Mouse (Mus musculus): ENCODE data around the gene Rcc2. TPM values are rescaled to one million over a fixed set of nuclear protein-coding genes. Genes with fewer than 3 reads are reported as not detected.
A peak's percentile ranks its signal among the peaks of the same experiment; 100 is the strongest.

Gene Rcc2
- polyA plus RNA-seq, 1 experiment from 2014 or later: 16.1 TPM

DNA sequence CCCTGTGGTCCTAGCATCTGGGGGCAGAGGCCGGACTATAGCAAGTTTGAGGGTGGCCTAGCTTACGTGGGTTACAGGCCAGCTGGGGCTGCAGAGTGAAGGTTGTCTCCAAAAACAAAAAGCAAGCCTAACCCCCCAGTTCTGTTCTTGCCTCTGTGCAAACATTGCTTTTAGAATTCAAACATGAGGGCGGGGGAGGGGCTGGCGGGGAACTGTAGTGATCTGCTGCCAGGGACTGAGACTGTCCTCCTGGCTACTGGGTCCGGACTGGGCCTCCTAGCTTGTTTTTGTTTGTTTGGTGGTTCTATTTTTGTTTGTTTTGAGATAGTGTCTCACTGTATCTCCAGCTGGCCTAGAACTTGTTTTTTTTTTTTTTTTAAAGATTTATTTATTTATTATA, 14.2 kb downstream of the Rcc2 start:
- Histone ChIP-seq H3K9ac (ENCODE audit: low read length) (no peak overlapping the region), H3K9me3 (ENCODE audit: control insufficient read depth, low read length) (no peaks in the 10 kb centered on the region), H3K36me3 (ENCODE audit: control insufficient read depth, insufficient read depth, low read length) (peaks cover 98% of the 10 kb centered on the region), H3K4me2 (ENCODE audit: low read length) (0 out of 2 replicates have a peak overlapping the region, but pooled peaks have one; percentile 6), H3K27me3 (ENCODE audit: control insufficient read depth, insufficient read depth, low read length) (no peaks in the 10 kb centered on the region), H3K4me1 (ENCODE audit: control insufficient read depth in 2 of 2, insufficient read depth in 2 of 2, low read length in 2 of 2) (peaks cover 5 to 12% of the 10 kb centered on the region in 2 experiments), H3K4me3 (ENCODE audit: control insufficient read depth in 1 of 2, insufficient read depth in 1 of 2, low read depth in 1 of 2, low read length in 2 of 2) (no peak overlapping the region), H3K27ac (replicated peaks in 1 of 2; ENCODE audit: control insufficient read depth in 1 of 2, insufficient read depth in 1 of 2, low read depth in 2 of 2, low read length in 2 of 2) (peak overlapping the region; percentile 35 to 43; a peak in 2 of 4 replicates)
- no peak for ATAC-seq (ENCODE audit: insufficient number of reproducible peaks, insufficient read depth, low FRiP score, low read depth)
- WGBS: 87% methylated on average over 5 of the region's 5 CpGs

DNA sequence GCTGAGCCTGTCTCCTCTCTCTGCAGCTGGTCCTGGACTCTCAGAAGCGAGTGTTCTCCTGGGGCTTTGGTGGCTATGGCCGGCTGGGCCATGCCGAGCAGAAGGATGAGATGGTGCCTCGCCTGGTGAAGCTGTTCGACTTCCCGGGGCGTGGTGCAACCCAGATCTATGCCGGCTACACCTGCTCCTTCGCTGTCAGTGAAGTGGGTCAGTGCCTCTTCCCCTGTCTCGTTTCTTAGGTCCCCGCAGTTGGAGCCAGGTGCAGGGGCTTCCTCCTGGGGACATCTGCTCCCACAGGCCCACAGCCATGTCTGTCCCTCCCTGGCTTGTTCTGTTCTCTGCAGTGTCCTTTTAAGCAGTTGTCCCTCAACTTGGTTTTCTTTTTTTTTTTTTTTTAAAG, 16.7 kb downstream of the Rcc2 start:
- peaks cover 98% of the 10 kb centered on the region for H3K36me3 ChIP-seq (ENCODE audit: control insufficient read depth, insufficient read depth, low read length)
- H3K27ac ChIP-seq (replicated peaks in 1 of 2; ENCODE audit: control insufficient read depth in 1 of 2, insufficient read depth in 1 of 2, low read depth in 2 of 2, low read length in 2 of 2): no peak overlapping the region
- 93% methylated on average over 11 of the region's 11 CpGs for whole genome bisulfite sequencing
- H3K4me2 ChIP-seq (ENCODE audit: low read length): no peak overlapping the region
- H3K4me1 ChIP-seq (ENCODE audit: control insufficient read depth in 2 of 2, insufficient read depth in 2 of 2, low read length in 2 of 2): peaks cover 5 to 21% of the 10 kb centered on the region in 2 experiments
- no peaks in the 10 kb centered on the region for H3K9me3 ChIP-seq (ENCODE audit: control insufficient read depth, low read length)
- ATAC-seq (ENCODE audit: insufficient number of reproducible peaks, insufficient read depth, low FRiP score, low read depth): no peak
- no peaks in the 10 kb centered on the region for H3K27me3 ChIP-seq (ENCODE audit: control insufficient read depth, insufficient read depth, low read length)
- H3K9ac ChIP-seq (ENCODE audit: low read length): no peak overlapping the region
- H3K4me3 ChIP-seq (ENCODE audit: control insufficient read depth in 1 of 2, insufficient read depth in 1 of 2, low read depth in 1 of 2, low read length in 2 of 2): no peak overlapping the region

DNA sequence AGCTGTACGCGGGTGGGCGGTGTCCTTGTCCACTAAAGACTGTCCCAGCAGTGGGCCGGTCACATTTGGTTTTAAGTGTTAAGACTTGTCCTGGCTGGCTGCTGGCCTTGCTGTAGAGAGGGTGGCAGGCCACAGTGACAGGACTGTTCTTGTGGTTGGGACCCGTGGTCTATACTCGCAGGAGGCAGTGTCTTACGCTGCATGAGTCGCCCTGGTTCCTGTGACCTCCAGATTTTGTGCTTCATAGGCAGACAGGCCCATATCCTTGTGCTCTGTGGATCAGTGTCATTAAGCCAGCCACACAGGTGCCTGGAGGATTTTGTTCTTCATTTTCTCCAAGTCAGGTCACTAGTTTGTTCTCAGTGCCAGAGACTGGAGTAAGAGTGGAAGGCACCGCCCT, 18.1 kb downstream of the Rcc2 start:
- peaks cover 5 to 19% of the 10 kb centered on the region in 2 experiments for H3K4me1 ChIP-seq (ENCODE audit: control insufficient read depth in 2 of 2, insufficient read depth in 2 of 2, low read length in 2 of 2)
- no peak overlapping the region for H3K9ac ChIP-seq (ENCODE audit: low read length)
- no peak overlapping the region for H3K4me3 ChIP-seq (ENCODE audit: control insufficient read depth in 1 of 2, insufficient read depth in 1 of 2, low read depth in 1 of 2, low read length in 2 of 2)
- ATAC-seq (ENCODE audit: insufficient number of reproducible peaks, insufficient read depth, low FRiP score, low read depth): no peak
- H3K36me3 ChIP-seq (ENCODE audit: control insufficient read depth, insufficient read depth, low read length): peaks cover 98% of the 10 kb centered on the region
- WGBS: 97% methylated on average over 9 of the region's 9 CpGs
- no peaks in the 10 kb centered on the region for H3K27me3 ChIP-seq (ENCODE audit: control insufficient read depth, insufficient read depth, low read length)
- H3K9me3 ChIP-seq (ENCODE audit: control insufficient read depth, low read length): no peaks in the 10 kb centered on the region
- no peak overlapping the region for H3K27ac ChIP-seq (replicated peaks in 1 of 2; ENCODE audit: control insufficient read depth in 1 of 2, insufficient read depth in 1 of 2, low read depth in 2 of 2, low read length in 2 of 2)
- no peak overlapping the region for H3K4me2 ChIP-seq (ENCODE audit: low read length)

DNA sequence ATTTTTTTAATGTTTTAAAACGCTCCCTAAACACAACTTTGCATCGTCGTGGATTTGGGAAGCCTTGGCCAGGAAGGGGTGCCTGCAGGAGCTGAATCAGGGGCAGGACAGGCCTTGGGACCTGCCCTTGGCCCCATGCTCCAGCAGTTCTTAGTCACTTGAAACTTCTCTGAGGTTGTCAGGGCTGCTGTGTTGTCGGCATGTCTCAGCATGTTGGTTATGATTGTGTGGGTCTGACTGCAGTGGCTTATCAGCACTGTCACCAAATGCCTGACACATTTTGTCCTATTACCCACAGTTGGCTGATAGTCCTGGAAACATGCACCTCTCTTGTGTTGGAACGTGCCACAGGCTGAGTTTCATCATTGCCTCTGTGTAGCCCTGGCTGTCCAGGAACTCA, 19.8 kb downstream of the Rcc2 start:
- Histone ChIP-seq H3K4me2 (ENCODE audit: low read length) (no peak overlapping the region), H3K4me3 (ENCODE audit: control insufficient read depth in 1 of 2, insufficient read depth in 1 of 2, low read depth in 1 of 2, low read length in 2 of 2) (no peak overlapping the region), H3K9me3 (ENCODE audit: control insufficient read depth, low read length) (no peaks in the 10 kb centered on the region), H3K27ac (replicated peaks in 1 of 2; ENCODE audit: control insufficient read depth in 1 of 2, insufficient read depth in 1 of 2, low read depth in 2 of 2, low read length in 2 of 2) (0 out of 4 replicates have a peak overlapping the region, but pooled peaks of 1 of the 2 experiments have one; percentile 37), H3K27me3 (ENCODE audit: control insufficient read depth, insufficient read depth, low read length) (no peaks in the 10 kb centered on the region), H3K36me3 (ENCODE audit: control insufficient read depth, insufficient read depth, low read length) (peaks cover 83% of the 10 kb centered on the region), H3K4me1 (ENCODE audit: control insufficient read depth in 2 of 2, insufficient read depth in 2 of 2, low read length in 2 of 2) (peaks cover 0 to 9% of the 10 kb centered on the region in 2 experiments; a peak in 1 of 4 replicates), H3K9ac (ENCODE audit: low read length) (no peak overlapping the region)
- no peak for ATAC-seq (ENCODE audit: insufficient number of reproducible peaks, insufficient read depth, low FRiP score, low read depth)
- WGBS: 56% methylated on average over 5 of the region's 5 CpGs

DNA sequence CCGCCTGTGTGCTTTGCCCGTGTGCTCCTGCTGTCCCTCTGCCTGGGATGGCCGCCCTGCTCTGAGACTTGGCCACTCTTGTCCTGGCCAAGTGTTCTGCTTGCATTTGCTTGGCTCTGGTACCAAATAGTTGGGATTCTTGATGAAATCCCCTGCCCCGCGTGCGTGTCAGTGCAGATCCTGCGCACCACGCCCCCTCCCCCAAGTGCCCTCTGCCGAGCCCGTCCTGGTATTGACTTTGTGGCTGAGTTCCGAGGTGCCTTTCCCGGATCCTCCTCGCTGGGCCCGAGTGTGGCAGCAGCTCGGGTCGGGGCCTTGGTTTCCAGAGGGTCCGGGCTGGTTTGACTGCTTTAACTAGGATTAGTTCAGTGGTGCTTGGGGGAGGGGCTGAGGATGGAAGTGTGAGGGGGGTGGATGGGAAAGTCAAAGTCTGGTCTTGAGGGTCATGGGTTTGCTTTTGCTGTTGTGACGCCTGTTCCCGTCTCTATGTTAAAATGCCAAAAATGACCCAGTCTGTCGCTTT, 21.7 kb downstream of the Rcc2 start:
- Histone ChIP-seq H3K9me3 (ENCODE audit: control insufficient read depth, low read length) (no peaks in the 10 kb centered on the region), H3K27ac (replicated peaks in 1 of 2; ENCODE audit: control insufficient read depth in 1 of 2, insufficient read depth in 1 of 2, low read depth in 2 of 2, low read length in 2 of 2) (no peak overlapping the region), H3K4me1 (ENCODE audit: control insufficient read depth in 2 of 2, insufficient read depth in 2 of 2, low read length in 2 of 2) (peaks cover 0 to 9% of the 10 kb centered on the region in 2 experiments; a peak in 1 of 4 replicates), H3K4me2 (ENCODE audit: low read length) (no peak overlapping the region), H3K4me3 (ENCODE audit: control insufficient read depth in 1 of 2, insufficient read depth in 1 of 2, low read depth in 1 of 2, low read length in 2 of 2) (no peak overlapping the region), H3K36me3 (ENCODE audit: control insufficient read depth, insufficient read depth, low read length) (peaks cover 63% of the 10 kb centered on the region), H3K27me3 (ENCODE audit: control insufficient read depth, insufficient read depth, low read length) (no peaks in the 10 kb centered on the region), H3K9ac (ENCODE audit: low read length) (no peak overlapping the region)
- no peak for ATAC-seq (ENCODE audit: insufficient number of reproducible peaks, insufficient read depth, low FRiP score, low read depth)
- 84% methylated on average over 20 of the region's 20 CpGs for WGBS

DNA sequence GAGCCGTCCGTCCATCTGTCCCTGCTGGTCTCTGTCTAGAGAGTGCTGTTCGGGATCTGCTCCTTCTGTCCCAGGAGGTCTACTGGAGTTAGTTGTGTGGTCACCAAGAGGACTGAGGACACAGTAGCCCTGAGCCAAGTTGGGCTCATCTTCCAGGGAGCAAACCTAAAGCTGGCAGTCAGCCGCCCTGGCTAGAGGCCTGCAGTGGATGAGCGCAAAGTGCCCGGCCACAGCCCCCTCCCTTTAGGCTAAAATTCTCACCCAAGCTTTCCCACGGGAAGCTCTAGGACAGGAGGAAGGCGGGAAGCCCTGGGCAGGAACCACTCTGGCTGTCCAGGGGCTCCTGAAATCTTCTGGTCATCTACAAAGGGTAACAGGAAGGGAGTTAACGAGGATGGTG, 22.4 kb downstream of the Rcc2 start:
- 83% methylated on average over 9 of the region's 9 CpGs for WGBS
- Histone ChIP-seq H3K36me3 (ENCODE audit: control insufficient read depth, insufficient read depth, low read length) (peaks cover 57% of the 10 kb centered on the region), H3K4me1 (ENCODE audit: control insufficient read depth in 2 of 2, insufficient read depth in 2 of 2, low read length in 2 of 2) (peaks cover 0 to 9% of the 10 kb centered on the region in 2 experiments; a peak in 1 of 4 replicates), H3K4me3 (ENCODE audit: control insufficient read depth in 1 of 2, insufficient read depth in 1 of 2, low read depth in 1 of 2, low read length in 2 of 2) (no peak overlapping the region), H3K9ac (ENCODE audit: low read length) (no peak overlapping the region), H3K4me2 (ENCODE audit: low read length) (no peak overlapping the region), H3K9me3 (ENCODE audit: control insufficient read depth, low read length) (no peaks in the 10 kb centered on the region), H3K27ac (replicated peaks in 1 of 2; ENCODE audit: control insufficient read depth in 1 of 2, insufficient read depth in 1 of 2, low read depth in 2 of 2, low read length in 2 of 2) (no peak overlapping the region), H3K27me3 (ENCODE audit: control insufficient read depth, insufficient read depth, low read length) (no peaks in the 10 kb centered on the region)
- ATAC-seq (ENCODE audit: insufficient number of reproducible peaks, insufficient read depth, low FRiP score, low read depth): no peak

DNA sequence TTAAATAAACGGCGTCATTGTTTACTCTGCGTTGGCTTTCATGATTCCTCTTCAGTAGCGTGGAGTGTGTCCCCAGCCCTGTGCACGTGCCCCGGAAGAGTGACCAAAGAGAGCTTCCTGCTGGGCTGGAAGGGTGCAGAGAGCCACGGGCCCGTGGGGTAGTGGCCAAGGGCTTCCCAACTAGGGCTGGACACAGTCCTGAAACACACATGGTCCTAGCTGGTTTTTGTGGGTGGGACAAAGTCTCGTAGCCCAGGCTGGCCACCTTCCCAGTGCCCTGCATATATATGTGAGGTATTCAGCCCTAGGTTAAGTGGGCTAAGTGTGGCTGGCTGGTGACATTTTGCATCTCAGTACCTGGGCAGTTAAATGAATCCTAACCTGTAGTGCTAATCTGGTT, 22.9 kb downstream of the Rcc2 start:
- Histone ChIP-seq H3K9me3 (ENCODE audit: control insufficient read depth, low read length) (no peaks in the 10 kb centered on the region), H3K27ac (replicated peaks in 1 of 2; ENCODE audit: control insufficient read depth in 1 of 2, insufficient read depth in 1 of 2, low read depth in 2 of 2, low read length in 2 of 2) (no peak overlapping the region), H3K4me1 (ENCODE audit: control insufficient read depth in 2 of 2, insufficient read depth in 2 of 2, low read length in 2 of 2) (peaks cover 0 to 9% of the 10 kb centered on the region in 2 experiments; a peak in 1 of 4 replicates), H3K4me2 (ENCODE audit: low read length) (no peak overlapping the region), H3K4me3 (ENCODE audit: control insufficient read depth in 1 of 2, insufficient read depth in 1 of 2, low read depth in 1 of 2, low read length in 2 of 2) (no peak overlapping the region), H3K36me3 (ENCODE audit: control insufficient read depth, insufficient read depth, low read length) (peaks cover 52% of the 10 kb centered on the region), H3K27me3 (ENCODE audit: control insufficient read depth, insufficient read depth, low read length) (no peaks in the 10 kb centered on the region), H3K9ac (ENCODE audit: low read length) (no peak overlapping the region)
- ATAC-seq (ENCODE audit: insufficient number of reproducible peaks, insufficient read depth, low FRiP score, low read depth): no peak
- 86% methylated on average over 9 of the region's 9 CpGs for WGBS

DNA sequence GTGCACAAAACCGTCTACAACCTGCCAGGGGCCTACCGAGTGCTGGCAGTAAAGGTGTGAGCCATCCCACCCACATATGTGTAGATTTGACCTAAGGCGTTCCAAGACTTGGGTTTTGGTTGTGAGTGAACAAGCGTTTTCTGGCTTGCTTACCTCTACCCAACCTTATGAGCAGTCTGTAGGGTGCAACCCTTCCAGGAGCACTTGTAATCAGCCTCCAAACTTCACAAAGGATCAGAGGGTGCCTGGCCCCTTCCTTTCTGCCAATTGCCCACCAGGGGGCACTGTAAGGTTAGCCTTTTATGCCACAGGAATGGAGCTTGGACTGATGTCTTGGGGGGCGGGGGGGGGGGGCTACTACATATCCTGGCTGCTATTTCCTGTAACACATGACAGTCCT, 23.5 kb downstream of the Rcc2 start:
- 62% methylated on average over 5 of the region's 5 CpGs for WGBS
- no peaks in the 10 kb centered on the region for H3K9me3 ChIP-seq (ENCODE audit: control insufficient read depth, low read length)
- no peaks in the 10 kb centered on the region for H3K27me3 ChIP-seq (ENCODE audit: control insufficient read depth, insufficient read depth, low read length)
- peaks cover 0 to 9% of the 10 kb centered on the region in 2 experiments; a peak in 1 of 4 replicates for H3K4me1 ChIP-seq (ENCODE audit: control insufficient read depth in 2 of 2, insufficient read depth in 2 of 2, low read length in 2 of 2)
- H3K4me2 ChIP-seq (ENCODE audit: low read length): no peak overlapping the region
- no peak overlapping the region for H3K27ac ChIP-seq (replicated peaks in 1 of 2; ENCODE audit: control insufficient read depth in 1 of 2, insufficient read depth in 1 of 2, low read depth in 2 of 2, low read length in 2 of 2)
- H3K9ac ChIP-seq (ENCODE audit: low read length): no peak overlapping the region
- H3K4me3 ChIP-seq (ENCODE audit: control insufficient read depth in 1 of 2, insufficient read depth in 1 of 2, low read depth in 1 of 2, low read length in 2 of 2): no peak overlapping the region
- H3K36me3 ChIP-seq (ENCODE audit: control insufficient read depth, insufficient read depth, low read length): peaks cover 46% of the 10 kb centered on the region
- 0 out of 2 replicates have a peak, but pooled peaks have one; percentile 13 for ATAC-seq (ENCODE audit: insufficient number of reproducible peaks, insufficient read depth, low FRiP score, low read depth)

Measured in heart, embryonic 14.5 days (tissue).